Mouse (Mus musculus): ENCODE measurements at regions not wholly inside any gene's neighbourhood (a gene's known extent, or its start where the extent isn't known, plus 50 kb on each side); places are given as distances from the start of the nearest gene placed in this dataset.

GRCm38 (mm10) chr8:42144685-42145084, 727.8 kb upstream of the Frg1 start:
- no peak for DNase-seq (ENCODE audit: low read depth, low spot score)

DNA sequence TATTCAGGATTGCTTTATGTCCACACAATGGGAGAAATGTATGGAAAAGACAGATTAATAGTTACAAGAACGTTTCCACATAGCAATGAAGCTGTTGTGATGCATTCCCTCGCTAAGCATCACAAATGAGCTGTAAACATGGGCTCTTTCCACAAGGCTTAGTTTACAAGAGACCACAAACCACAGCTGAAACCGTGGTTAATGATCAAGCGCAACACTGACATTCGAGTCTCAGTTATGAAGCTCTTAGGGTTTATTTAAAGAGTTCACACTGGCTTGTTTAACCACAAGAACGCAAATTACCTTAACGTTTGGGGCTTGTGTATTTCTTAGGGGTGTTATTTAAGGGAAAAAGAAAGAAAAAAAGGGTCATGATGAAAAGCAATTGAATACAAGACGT, 727.3 kb upstream of the Frg1 start:
- DNase-seq (ENCODE audit: low read depth, low spot score), result no peak

GRCm38 (mm10) chr8:42107582-42107981, 690.7 kb upstream of the Frg1 start:
- no peak for DNase-seq (ENCODE audit: low read depth, low spot score)

DNA sequence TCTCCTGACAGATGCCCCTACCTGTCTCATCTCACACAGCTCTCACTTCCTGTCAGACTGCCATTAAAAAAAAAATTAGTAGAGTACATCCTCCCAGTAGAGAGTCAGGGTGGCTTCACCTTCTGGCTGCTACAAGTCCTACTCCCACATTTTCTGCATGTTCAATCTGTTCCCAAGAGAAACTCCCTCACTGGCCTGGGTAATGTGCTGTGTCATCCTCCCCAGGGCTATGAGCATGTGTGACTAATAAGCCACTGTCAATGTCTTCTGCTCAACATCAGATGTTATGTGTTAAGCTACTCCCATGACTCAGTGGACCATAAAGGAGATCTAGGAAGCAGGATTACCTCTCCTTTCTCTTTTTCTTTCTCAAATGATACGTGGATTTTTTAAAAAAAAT, 652.4 kb upstream of the Frg1 start:
- DNase-seq (ENCODE audit: low read depth, low spot score), result no peak

DNA sequence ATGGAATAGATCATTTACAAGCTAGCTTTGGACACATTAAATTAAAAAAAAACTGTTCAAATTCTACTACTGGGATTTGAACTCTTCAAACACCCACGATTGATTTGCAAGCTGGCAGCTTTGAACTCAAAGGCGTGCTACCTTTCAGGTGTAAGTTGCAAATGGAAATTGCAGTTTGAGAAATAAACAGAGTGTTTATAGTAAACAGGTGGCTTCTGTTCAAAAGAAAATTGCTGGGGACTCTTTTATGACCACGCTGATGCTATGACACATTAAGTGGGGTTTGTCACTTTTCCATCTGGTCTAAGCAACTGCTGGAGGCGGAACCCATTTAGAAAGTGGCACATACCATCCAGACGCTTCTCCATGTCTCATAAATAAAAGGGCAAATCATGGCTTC, 626.7 kb upstream of the Frg1 start:
- DNase-seq (ENCODE audit: low read depth, low spot score), result no peak

DNA sequence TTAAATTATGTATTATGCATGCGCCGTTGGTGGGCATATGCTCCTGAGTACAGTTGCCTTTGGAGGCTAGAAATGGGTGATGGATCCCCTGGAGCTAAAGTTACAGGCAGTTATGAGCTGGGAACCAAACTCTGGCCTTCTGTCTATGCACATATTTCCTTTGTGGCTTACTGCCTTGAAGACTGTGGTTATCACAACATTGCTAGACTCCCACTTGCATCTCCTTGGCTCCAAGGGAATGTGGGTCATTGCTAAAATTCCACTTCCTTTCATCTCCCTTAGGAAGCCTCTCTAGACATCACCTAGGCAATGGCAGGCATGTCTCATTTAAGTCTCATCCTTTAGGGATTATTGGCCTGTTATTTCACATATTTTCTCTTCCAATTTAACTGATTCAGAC, 622.4 kb upstream of the Frg1 start:
- no peak for DNase-seq (ENCODE audit: low read depth, low spot score)

- DNase-seq (ENCODE audit: low read depth, low spot score), result no peak
Measured at GRCm38 (mm10) chr8:42026934-42027333, 610.1 kb upstream of the Frg1 start.

GRCm38 (mm10) chr8:42017786-42018185, 600.9 kb upstream of the Frg1 start:
- DNase-seq (ENCODE audit: low read depth, low spot score), result no peak

- no peak for DNase-seq (ENCODE audit: low read depth, low spot score)
Measured at GRCm38 (mm10) chr8:42003170-42003569, 586.3 kb upstream of the Frg1 start.

DNA sequence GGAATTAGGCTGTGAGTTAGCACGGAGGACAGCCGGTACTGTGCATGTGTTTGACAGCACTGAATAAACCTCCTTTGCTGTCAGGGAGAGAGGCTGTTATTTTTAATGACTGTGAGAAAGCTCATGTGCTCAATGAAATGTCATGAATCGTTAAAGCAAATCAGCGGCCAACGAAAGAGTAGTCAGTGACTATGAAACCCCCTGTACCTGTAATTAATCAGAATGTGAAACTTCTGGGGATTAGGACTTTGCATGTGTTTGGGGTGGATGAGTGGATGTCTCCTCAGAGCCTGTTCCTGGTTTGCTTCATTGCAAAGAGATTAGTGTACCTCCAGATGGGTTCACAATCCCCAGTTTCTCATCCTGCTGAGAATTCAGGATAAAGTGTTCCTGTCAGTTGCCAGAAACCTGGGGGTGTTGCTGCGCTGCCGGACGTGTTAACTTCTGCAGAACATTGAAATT, 572.2 kb upstream of the Frg1 start:
- DNase-seq (ENCODE audit: low read depth, low spot score), result no peak

DNA sequence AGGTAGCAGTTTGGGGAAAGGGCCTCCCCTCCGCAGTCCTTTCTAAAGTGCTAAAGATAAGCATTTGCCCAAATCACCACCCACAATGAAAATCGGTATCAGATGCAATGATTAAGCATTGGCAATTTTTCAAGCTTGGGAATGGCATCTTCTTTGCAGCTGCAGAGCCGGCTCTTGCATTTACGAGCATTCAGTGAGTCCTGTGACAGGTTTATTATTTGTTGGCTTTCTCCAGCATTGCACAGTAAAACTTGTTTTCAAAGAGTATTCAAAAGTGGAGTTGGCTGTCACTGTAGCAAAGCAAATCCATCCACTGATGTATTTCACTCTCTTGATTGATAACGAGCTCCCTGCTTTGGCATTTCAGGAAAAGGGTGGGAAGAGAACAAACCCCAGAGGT, 571.3 kb upstream of the Frg1 start:
- DNase-seq (ENCODE audit: low read depth, low spot score), result no peak

DNA sequence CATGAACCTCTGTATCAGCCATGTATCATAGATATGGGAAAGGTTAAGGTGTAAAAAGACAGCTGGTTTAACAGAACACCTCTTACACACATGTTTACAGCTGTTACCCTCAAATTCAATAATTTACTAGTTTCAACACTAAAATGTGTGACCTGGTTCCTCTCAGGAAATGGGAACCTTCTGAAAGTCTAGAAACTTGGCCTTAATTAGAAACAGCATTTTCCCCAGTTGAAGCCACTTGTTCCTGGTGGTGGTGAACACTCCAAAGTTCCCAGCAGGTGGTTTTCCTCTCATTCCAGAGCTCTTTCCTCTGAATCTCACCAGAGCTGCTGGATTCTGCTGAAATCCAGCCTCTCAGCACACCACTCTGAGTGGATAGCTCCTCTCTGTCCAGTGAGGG, 570.5 kb upstream of the Frg1 start:
- DNase-seq (ENCODE audit: low read depth, low spot score), result no peak

- DNase-seq (ENCODE audit: low read depth, low spot score), result no peak
Measured at GRCm38 (mm10) chr8:41972416-41972815, 555.5 kb upstream of the Frg1 start.

DNA sequence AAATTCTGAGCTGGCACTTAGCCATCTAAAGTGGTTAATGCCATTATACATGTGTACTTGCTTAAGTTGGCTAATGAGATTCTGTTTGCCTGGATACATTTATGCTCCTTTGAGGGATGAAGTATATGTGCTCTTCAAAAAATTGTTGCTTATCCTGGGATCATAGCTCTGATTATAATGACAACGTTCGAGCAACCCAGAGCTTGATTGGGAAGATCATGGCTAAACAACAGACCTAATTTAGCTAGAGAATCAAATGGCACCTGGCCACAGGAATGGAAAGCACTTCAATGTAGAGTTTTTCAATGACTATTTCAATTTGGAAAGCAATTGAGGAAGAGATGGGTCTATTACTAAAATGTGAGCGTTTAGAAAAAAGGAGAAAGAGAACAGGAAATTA, 553.7 kb upstream of the Frg1 start:
- no peak for DNase-seq (ENCODE audit: low read depth, low spot score)

GRCm38 (mm10) chr8:41969408-41969807, 552.5 kb upstream of the Frg1 start:
- no peak for DNase-seq (ENCODE audit: low read depth, low spot score)

- DNase-seq (ENCODE audit: low read depth, low spot score), result no peak
Measured at GRCm38 (mm10) chr8:41964088-41964487, 547.2 kb upstream of the Frg1 start.

- no peak for DNase-seq (ENCODE audit: low read depth, low spot score)
Measured at GRCm38 (mm10) chr8:41956878-41957277, 540.0 kb upstream of the Frg1 start.

- no peak for DNase-seq (ENCODE audit: low read depth, low spot score)
Measured at GRCm38 (mm10) chr8:41950736-41951135, 533.9 kb upstream of the Frg1 start.

- DNase-seq (ENCODE audit: low read depth, low spot score), result no peak
Measured at GRCm38 (mm10) chr8:41939298-41939697, 522.4 kb upstream of the Frg1 start.

- no peak for DNase-seq (ENCODE audit: low read depth, low spot score)
Measured at GRCm38 (mm10) chr8:41921106-41921505, 504.2 kb upstream of the Frg1 start.

DNA sequence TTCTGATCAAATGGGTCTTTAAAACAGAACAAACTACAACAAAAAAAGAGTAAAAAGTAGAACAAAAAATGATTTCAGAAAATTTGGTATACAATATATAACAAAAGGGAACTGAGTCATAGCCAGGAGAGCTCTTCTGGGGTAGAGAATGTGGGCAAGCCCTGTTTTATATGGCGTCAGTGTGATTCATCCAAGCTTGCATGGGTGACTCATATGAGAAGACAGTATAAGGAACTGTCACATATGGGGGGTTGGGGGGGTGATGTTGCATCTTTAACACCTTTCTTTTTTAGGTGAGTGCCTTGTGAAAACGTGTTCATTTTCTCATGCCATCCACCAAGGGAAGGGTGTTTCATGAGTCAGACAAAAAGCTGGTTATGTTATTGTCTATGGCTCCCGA, 503.7 kb upstream of the Frg1 start:
- no peak for DNase-seq (ENCODE audit: low read depth, low spot score)

- no peak for DNase-seq (ENCODE audit: low read depth, low spot score)
Measured at GRCm38 (mm10) chr8:41878029-41878748, 461.3 kb upstream of the Frg1 start.

GRCm38 (mm10) chr8:41869681-41870356, 452.9 kb upstream of the Frg1 start:
- no peak for DNase-seq (ENCODE audit: low read depth, low spot score)

All from WW6 (cell line).